Mouse (Mus musculus) right cerebral cortex, postnatal 36 days (tissue): ENCODE data around the gene Olfr263.
"Not testable (repeated sequence)": the region's sequence is repeated elsewhere in the genome, so short reads cannot be mapped to it uniquely, and the experiment has no call there.

Source experiments
- DNase-seq, 2 experiments: peaks; one replicate each; pipeline ENCODE4 v3.0.0; 2022; ENCODE audit warnings: low spot score in 2 of 2, mixed read lengths in 1 of 2

Gene Olfr263

DNA sequence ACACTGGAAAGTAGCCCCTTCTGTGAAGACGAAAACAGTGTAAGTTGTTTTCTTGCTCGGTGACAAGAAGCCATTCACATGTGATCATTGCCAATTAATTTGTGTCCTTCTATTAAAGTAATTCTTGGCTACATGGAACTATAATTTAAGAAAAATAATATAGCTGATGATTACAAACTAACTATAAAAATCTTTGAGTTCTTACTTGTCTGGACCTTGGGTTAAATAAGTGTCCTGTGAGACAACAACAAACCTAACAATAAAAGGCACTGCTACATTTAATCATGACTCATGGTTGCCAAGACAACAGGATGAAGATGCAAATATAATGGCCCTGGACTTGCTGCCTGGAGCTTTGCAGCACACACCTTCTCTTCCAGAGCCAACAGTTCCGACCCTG lies at the start of gene Olfr263:
Olfr263 (plus strand) TSS at position 301 of the 400 bp plus-strand sequence.
- not testable (repeated sequence) for DNase-seq

- DNase-seq = no peak
Observed at GRCm38 (mm10) chr13:21082686-21083085, 46.8 kb upstream of the Olfr263 start.

DNA sequence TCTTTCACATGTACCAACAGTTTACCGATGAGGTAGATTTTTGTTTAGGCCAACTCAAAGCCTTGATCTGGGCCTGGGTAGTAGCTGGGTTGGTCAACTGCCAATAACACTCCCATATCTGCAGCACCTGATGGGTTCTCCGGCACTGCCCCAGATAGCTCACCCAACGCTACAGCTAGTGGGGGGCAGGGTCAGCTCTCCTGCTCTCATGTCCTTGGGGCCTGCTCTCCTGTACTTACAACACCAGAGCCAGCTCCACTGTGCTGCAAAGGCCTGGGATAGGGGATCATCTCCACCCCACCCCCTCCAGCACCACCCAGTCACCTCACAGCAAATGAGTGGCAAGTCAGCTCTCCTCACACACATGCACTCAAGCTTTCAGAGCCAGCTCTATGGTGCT lies 19.7 kb upstream of the Olfr263 start:
- no peak for DNase-seq

- no peak for DNase-seq
Observed at GRCm38 (mm10) chr13:21110441-21110840, 19.0 kb upstream of the Olfr263 start.

GRCm38 (mm10) chr13:21111183-21111582 lies 18.3 kb upstream of the Olfr263 start, which contains the start of gene Olfr1369-ps1:
TSS of gene Olfr1369-ps1 (plus strand) at chr13:21111483.
- DNase-seq = not testable (repeated sequence)

DNA sequence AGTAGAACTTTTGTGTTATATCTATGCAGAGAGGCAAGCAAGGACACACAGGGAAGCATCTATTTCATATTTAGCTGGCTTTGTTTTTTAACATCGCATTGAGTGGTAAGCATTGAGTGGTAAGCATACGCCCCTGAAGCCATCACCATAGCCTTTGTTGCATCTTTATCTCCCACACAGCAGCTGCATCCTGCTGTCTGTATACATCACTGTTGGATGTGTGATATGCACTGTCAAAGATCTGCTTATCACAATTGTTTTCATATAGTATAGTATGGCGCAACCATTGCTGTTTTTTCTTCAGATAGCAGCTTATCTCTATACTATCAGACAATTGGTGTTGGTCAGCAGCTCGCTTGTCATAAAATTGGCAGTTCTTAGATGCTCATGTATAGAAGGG lies 15.3 kb upstream of the Olfr263 start:
- no peak for DNase-seq

DNA sequence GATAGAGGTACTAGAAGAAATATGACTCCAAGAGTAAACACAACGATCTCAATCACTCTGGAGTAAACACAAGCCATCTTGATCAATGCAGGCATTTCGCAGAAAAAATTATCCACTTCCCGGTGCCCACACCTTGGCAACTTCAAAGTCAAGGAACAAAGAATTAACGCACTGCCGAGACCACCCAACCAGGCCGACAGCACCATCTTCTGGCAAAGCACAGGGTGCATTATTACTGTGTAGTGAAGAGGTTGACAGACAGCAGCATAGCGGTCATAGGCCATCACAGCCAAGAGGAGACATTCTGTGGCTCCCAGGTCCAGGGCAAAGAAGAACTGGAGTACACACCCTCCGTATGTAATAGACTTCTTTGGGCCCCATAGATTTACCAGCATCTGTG lies 13.0 kb downstream of the Olfr263 start:
- DNase-seq = no peak

GRCm38 (mm10) chr13:21145767-21146166 lies 16.3 kb downstream of the Olfr263 start, which contains the start of gene Olfr1368:
TSS of gene Olfr1368 (minus strand) at chr13:21145867.
- DNase-seq = no peak

- no peak for DNase-seq
Observed at GRCm38 (mm10) chr13:21155888-21156287, 26.4 kb downstream of the Olfr263 start.

DNA sequence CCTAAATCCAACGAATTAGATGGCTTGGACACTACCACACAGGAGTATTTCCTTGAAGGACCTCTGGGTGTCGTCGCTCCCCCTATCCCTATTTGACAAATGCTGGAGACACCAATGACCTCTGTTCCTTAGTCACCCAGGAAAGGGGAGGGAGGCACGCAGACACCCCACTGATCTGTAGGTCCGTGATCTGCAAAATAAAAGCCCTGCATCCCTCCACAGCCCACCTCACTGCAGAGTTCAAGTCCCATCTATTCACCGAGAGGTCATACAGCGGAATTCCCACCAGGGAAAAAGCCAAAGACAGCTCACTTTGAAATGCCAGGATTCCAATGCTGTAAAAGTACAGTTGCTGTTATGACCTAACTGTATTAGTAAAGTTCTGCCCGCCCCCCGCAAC lies 28.6 kb downstream of the Olfr263 start:
- no peak for DNase-seq

GRCm38 (mm10) chr13:21158785-21159474 lies 29.5 kb downstream of the Olfr263 start:
- peak; percentile 72 to 78 for DNase-seq

GRCm38 (mm10) chr13:21159475-21159819 lies 30.0 kb downstream of the Olfr263 start:
- no peak for DNase-seq

GRCm38 (mm10) chr13:21160041-21160511 lies 30.6 kb downstream of the Olfr263 start:
- DNase-seq = no peak

GRCm38 (mm10) chr13:21160657-21161590 lies 31.5 kb downstream of the Olfr263 start:
- peak; percentile 81 to 83 for DNase-seq

DNA sequence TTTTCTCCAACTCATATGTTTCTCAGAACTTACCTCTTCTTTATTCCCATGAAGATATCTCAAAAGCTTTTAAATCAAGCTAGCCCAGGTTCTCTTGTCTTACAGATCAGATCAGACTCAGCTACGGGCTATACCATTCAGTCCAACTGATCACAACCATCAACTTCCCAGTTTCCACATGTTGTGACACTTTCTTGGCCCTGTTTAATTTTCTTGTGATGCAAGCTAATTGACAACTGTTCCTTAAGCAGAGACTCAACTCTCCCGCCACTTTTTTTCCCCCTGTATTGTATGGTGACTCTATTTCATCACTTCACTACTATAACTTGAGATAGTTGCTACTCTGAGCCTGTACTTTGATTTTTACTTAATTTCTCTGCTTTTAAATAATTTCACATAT lies 32.2 kb downstream of the Olfr263 start:
- DNase-seq = no peak

DNA sequence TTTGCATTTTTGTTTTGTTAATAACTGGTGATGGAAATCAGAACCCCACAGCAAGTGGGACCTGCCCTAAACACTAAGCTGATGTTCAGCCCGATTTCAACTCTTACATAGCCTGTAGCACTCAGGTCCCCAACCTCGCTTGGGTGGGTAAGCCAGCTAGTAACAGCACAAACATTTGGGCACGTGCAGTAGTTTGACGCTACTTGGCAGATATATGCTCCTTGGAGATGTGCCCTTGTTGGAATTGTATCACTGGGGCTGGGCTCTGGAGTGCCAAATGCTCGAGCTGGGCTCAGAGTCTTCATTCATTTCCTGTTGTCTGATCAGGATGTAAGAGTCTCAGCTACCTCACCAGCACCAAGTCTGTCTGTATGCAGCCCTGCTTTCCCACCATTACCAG lies 33.2 kb downstream of the Olfr263 start:
- DNase-seq = no peak

GRCm38 (mm10) chr13:21166936-21167909 lies 37.8 kb downstream of the Olfr263 start:
- peak; percentile 70 to 75 for DNase-seq

- DNase-seq = no peak
Observed at GRCm38 (mm10) chr13:21167910-21168300, 38.5 kb downstream of the Olfr263 start.

DNA sequence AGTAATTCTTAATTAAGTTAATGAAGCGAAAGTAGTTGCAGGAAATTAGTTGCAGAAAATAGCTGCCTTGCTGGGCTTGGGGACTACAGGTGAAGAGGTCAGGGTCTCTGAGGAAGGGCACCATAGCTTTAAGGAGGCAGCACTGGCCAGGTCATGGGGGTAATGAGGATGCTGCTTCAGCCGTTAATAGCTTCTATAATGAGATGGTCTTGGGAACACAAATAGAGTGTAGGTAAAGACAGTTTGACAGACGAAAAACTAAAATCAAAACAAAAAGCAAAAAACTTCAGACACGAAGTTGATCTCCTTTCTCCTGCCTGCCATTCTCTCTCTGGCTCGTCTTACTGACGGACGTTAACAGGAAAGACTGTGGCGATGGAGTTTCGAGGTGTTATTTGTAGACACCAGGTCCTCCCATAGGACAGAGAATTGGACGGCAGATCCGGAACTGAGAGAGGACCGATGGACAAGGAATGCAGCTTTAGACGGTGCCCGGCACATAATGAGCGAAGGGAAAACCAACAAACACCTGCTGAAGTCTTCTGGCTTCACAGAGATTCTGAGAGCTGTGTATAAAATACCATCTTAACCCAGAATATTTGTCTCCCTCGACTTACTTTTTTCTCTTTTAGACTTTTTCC lies 39.1 kb downstream of the Olfr263 start:
- no peak for DNase-seq

DNA sequence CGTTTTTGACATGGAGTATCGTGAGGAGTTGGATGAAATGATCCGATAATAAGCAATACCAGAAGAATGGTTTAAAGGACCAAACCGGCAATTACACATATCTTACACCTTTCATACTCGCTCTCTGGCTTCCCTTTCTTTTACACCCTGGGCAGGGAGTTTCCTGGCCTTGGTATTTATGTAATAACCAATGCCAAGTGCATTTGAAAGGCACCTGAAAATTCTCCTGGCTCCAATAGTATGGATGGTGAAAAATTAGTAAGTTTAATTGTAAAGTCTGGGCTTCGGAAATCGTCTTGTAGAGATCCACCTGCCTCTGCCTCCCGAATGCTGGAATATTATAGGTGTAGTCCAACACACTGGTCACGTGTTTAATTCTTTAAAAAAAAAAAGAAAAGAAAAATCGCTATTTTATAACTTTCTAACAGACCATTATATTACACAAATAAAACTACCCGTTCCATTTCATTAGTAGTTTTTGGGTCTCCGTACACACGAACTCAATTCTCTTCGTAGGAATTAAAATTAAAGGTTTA lies 39.8 kb downstream of the Olfr263 start:
- no peak for DNase-seq
